8 mouse cellular contexts compared by ENCODE assay signal in the genomic region with DNA sequence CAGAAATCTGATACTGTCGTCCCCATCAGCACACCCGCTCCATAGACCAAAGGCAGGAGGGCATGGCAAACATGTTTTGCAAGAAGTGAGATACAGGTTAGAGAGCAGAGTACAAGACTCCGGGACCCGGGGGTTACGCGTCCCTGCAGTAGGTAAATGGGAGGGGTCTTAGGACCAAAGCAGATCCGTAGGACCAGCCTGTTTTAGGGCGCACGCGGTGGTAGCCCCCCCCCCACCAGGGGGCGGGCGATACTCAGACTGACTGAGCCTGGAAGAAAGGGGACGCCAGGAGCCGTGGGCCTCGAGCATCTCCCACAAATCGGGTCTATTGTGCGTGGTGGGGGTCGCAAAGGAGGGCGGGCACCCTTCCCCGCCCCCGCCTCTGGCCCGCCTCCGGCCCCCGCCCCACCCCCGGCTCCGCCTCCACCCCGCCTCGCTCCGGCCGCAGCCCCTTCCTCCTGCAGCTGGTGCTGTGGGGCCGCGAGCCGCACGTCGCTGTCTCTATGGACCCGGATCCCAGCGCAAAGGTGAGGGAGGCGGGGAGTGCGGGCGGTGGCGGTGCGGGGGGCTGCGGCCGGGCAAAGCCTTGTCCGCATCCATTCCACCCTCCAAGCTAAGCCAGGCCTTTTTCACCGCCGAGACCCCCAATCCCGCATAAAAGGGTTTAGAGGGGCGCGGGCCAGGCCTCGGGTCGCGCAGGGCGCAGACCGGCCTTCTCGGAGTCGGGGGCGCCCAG. TPM values are rescaled to one million over a fixed set of nuclear protein-coding genes. Genes with fewer than 3 reads are reported as not detected.
DNase-seq lines count a peak whose midpoint lies in the region; ATAC-seq and TF ChIP-seq lines count a peak whose summit lies in the region.
"Had no signal": no experiment of that assay in that cellular context is flagged by ENCODE, and none has a peak within 500 bp of the region (broad histone marks: within the 10 kb centered on the region; RNA-seq: fewer than 3 reads in every experiment).

A gene (plus strand): TSS at position 271 of the 736 bp plus-strand sequence.

- H3K9ac ChIP-seq in heart, embryonic 16.5 days (ENCODE audit: low read length), result peak within 1 kb of the TSS; percentile 79

- peaks cover 14% of the 10 kb centered on the region for H3K4me1 ChIP-seq in heart, embryonic 16.5 days (ENCODE audit: control insufficient read depth, insufficient read depth, low read length)

- TF ChIP-seq CTCF in layer of hippocampus, adult 2 months (conservative IDR thresholded peaks at IDR 0.05), result peak; percentile 72

- no peaks in the 10 kb centered on the region for H3K9me3 ChIP-seq in heart, embryonic 16.5 days (replicated peaks; ENCODE audit: control insufficient read depth, low read length)

- no peak within 1 kb of the TSS for H3K27ac ChIP-seq in heart, embryonic 16.5 days (ENCODE audit: low read length)
- H3K27ac ChIP-seq in layer of hippocampus, adult 2 months, result peak within 1 kb of the TSS; percentile 70
- H3K27ac ChIP-seq: macrophage had no signal

- WGBS in heart, embryonic 16.5 days, result under 1% methylated on average over 54 of the region's 58 CpGs

- no peaks in the 10 kb centered on the region for H3K36me3 ChIP-seq in heart, embryonic 16.5 days (ENCODE audit: control insufficient read depth, insufficient read depth)

- H3K4me3 ChIP-seq in heart, embryonic 16.5 days (ENCODE audit: low read length), result peak within 1 kb of the TSS; percentile 72
- peak within 1 kb of the TSS; percentile 73 for H3K4me3 ChIP-seq in layer of hippocampus, adult 2 months

- peak within 1 kb of the TSS; percentile 99 for H3K4me2 ChIP-seq in heart, embryonic 16.5 days (ENCODE audit: low read depth, low read length)

- no peaks in the 10 kb centered on the region for H3K27me3 ChIP-seq in heart, embryonic 16.5 days (ENCODE audit: control insufficient read depth, insufficient read depth, low read length)

- peak; percentile 42; the same call in 1 of the 2 replicates for ATAC-seq in common myeloid progenitor, adult 5-6 weeks (replicated peaks; ENCODE audit: low read depth, poor library complexity, severe bottlenecking)
- peak; percentile 51 for ATAC-seq in heart, embryonic 16.5 days (replicated peaks; ENCODE audit: extremely low read depth, insufficient read depth, low FRiP score)

- DNase-seq in B cell, adult 2 months, result peak; percentile 51 to 55
- peak; percentile 29 for DNase-seq in CD4-positive helper T cell, adult 2 months (ENCODE audit: low read depth, low spot score)
- DNase-seq in layer of hippocampus, adult 2 months (ENCODE audit: low spot score in 2 of 2), result no peak
- peak; percentile 52 for DNase-seq in lung, postnatal 10 days
- peak; percentile 68 for DNase-seq in testis, postnatal 10 days (ENCODE audit: low spot score)

RNA-seq across cellular contexts. Expression of the gene that starts here (rescaled TPM):
- total RNA-seq in common myeloid progenitor, adult 5-6 weeks (2017), result 0.32 TPM in 1 of 2 replicates, not detected in the other
- 0.79 and 0.94 TPM in 2 replicates for polyA plus RNA-seq in heart, embryonic 16.5 days (2015; fragmentation: Nextera tagmentation; extraction: Ambion mirVana)
- total RNA-seq in layer of hippocampus, adult 2 months (2021), result 10 to 100 TPM; 20.0 to 21.6 TPM

Comparison
In these comparisons a context has a peak if more than half of its experiments do, and no peak if none do; other contexts are left out.
1. RNA of the gene that starts here (total RNA-seq): 20.0 to 21.6 TPM in layer of hippocampus, adult 2 months; 0.32 TPM in common myeloid progenitor, adult 5-6 weeks; every median in the first group is over 10 times any median in the second.
2. Peak in ATAC-seq in common myeloid progenitor, adult 5-6 weeks; RNA of the gene not detected or under 1 TPM.
3. Peak in ATAC-seq, H3K4me3 ChIP-seq, H3K9ac ChIP-seq and H3K4me2 ChIP-seq in heart, embryonic 16.5 days; RNA of the gene not detected or under 1 TPM.
4. DNase-seq: peak in B cell, adult 2 months (2 of 2), CD4-positive helper T cell, adult 2 months (single experiment), lung, postnatal 10 days (single experiment) and testis, postnatal 10 days (single experiment); none in layer of hippocampus, adult 2 months (0 of 2).